Mouse (Mus musculus) midbrain, embryonic 13.5 days (tissue): ENCODE measurements around the gene Agap1. TPM values are rescaled to one million over a fixed set of nuclear protein-coding genes. Genes with fewer than 3 reads are reported as not detected.
A peak's percentile ranks its signal among the peaks of the same experiment; 100 is the strongest.

Experiments used
- ATAC-seq: fragments of 200-750 bp; cut with Nextera tagmentation; 2 replicates; pipeline ENCODE4 v1.8.0; 2017; ENCODE audit warnings: mild to moderate bottlenecking, moderate TSS enrichment, moderate library complexity
- H3K27ac ChIP-seq: fragments of 300-500 bp; sonication (generic); 2 replicates; pipeline ENCODE4 v1.5.1; 2015; ENCODE audit warnings: inconsistent platforms, mild to moderate bottlenecking, moderate library complexity
- H3K27me3 ChIP-seq: fragments of 300-500 bp; sonication (generic); 2 replicates; pipeline ENCODE4 v1.6.1; 2015; ENCODE audit warnings: mild to moderate bottlenecking, inconsistent platforms
- H3K36me3 ChIP-seq: fragments of 300-500 bp; sonication (generic); 2 replicates; pipeline ENCODE4 v1.6.1; 2015; ENCODE audit warnings: mild to moderate bottlenecking, inconsistent platforms
- H3K4me1 ChIP-seq: fragments of 300-500 bp; sonication (generic); replicated peaks from 2 replicates; pipeline ENCODE4 v1.6.1; 2015; ENCODE audit warnings: inconsistent platforms
- H3K4me2 ChIP-seq: fragments of 300-500 bp; sonication (generic); replicated peaks from 2 replicates; pipeline ENCODE4 v1.6.1; 2015; ENCODE audit warnings: moderate library complexity, mild to moderate bottlenecking, inconsistent platforms
- H3K4me3 ChIP-seq: fragments of 300-500 bp; sonication (generic); replicated peaks from 2 replicates; pipeline ENCODE4 v1.5.1; 2015; ENCODE audit warnings: mild to moderate bottlenecking, inconsistent platforms
- H3K9ac ChIP-seq: fragments of 300-500 bp; sonication (generic); replicated peaks from 2 replicates; pipeline ENCODE4 v1.6.1; 2015; ENCODE audit warnings: mild to moderate bottlenecking, inconsistent platforms
- H3K9me3 ChIP-seq: fragments of 300-500 bp; sonication (generic); 2 replicates; pipeline ENCODE4 v1.6.1; 2016; ENCODE audit warnings: mild to moderate bottlenecking, inconsistent platforms
- WGBS: fragments of 180-500 bp; shearing (Covaris S2); methylation state at CpG from one replicate; pipeline ENCODE4 v1.1.7; 2015; 5-methylcytosine and 5-hydroxymethylcytosine counted together
- polyA plus RNA-seq: library from polyadenylated mRNA; unstranded; fragments of >200 nt; fragmentation: Nextera tagmentation; extraction: Ambion mirVana; gene quantifications from 2 replicates; pipeline ENCODE4 v1.2.1, GENCODE M21; 2015

The Agap1 gene
- polyA plus RNA-seq, 1 experiment from 2014 or later: 50.2 TPM

- 33% methylated on average over 7 of the region's 7 CpGs for WGBS
- Histone ChIP-seq H3K36me3 (no peaks in the 10 kb centered on the region), H3K4me3 (peak overlapping the region; percentile 36), H3K4me1 (peaks cover 68% of the 10 kb centered on the region), H3K9me3 (no peaks in the 10 kb centered on the region), H3K4me2 (peak overlapping the region; percentile 57), H3K27me3 (no peaks in the 10 kb centered on the region), H3K9ac (peak overlapping the region; percentile 69), H3K27ac (peak overlapping the region; percentile 100)
- ATAC-seq: peak; percentile 10; the same call in 1 of the 2 replicates
These were observed 121.7 kb downstream of the Agap1 start for GRCm38 (mm10) chr1:89576174-89576890.

- no peaks in the 10 kb centered on the region for H3K36me3 ChIP-seq
- H3K4me1 ChIP-seq: peaks cover 75% of the 10 kb centered on the region
- WGBS: 3% methylated on average over 4 of the region's 4 CpGs
- no peaks in the 10 kb centered on the region for H3K9me3 ChIP-seq
- ATAC-seq: peak; percentile 77
- peak overlapping the region; percentile 69 for H3K9ac ChIP-seq
- H3K27ac ChIP-seq: peak overlapping the region; percentile 100
- peak overlapping the region; percentile 36 for H3K4me3 ChIP-seq
- H3K4me2 ChIP-seq: peak overlapping the region; percentile 57
- no peaks in the 10 kb centered on the region for H3K27me3 ChIP-seq
These were observed 122.4 kb downstream of the Agap1 start for GRCm38 (mm10) chr1:89576985-89577384.

DNA sequence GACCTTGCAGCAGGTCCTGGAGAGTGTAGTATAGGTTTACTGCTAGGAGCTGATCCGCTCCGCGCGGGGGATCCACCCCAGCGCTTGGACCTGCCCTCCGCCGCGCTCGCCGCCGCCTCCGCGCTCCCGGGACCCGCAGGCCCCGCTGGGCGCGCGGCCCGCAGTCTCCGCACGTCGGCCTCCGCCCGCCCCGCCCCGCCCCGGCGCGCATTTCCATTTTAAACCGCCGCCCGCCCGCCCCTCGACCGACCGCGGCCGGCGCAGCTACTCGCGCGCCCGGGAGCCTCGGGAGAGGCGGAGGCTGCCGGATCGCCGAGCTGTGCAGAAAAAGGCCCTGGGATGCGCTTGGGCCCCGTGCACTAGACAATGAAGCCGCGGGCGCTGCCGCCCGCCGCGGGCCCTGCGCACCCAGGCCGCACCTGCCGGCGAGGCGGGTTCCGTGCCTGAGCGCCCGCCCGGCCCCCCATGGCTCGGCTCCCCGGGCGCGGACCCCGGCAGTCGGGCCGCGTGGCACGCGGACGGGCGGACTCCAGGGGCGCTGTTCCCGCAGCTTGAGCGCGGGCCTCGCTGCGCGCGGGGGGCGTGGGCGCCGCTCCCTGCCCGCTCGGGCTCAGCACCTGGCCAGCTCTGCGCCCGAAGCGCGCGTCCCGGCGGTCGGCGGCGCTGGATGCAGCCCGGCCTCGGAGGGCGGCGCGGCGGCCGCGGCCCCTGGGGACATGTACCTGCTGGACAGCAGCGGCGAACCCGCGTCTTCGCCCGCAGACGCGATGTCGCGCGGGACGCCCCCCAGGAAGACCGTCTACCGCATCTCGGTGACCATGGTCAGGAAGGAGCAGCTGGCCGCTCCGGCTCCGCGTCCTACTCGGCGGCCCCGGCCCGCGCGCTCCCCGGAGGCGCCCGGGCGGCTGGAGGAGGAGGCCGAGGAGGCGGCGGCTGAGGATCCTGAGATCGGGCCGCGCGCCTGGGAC is 125.7 kb downstream of the Agap1 start:
- Histone ChIP-seq H3K36me3 (no peaks in the 10 kb centered on the region), H3K9me3 (no peaks in the 10 kb centered on the region), H3K4me1 (peaks cover 83% of the 10 kb centered on the region), H3K27me3 (no peaks in the 10 kb centered on the region), H3K9ac (peak overlapping the region; percentile 95), H3K4me2 (peak overlapping the region; percentile 97), H3K4me3 (peak overlapping the region; percentile 91), H3K27ac (peak overlapping the region; percentile 98)
- under 1% methylated on average over 117 of the region's 146 CpGs for WGBS
- peak; percentile 73 for ATAC-seq

GRCm38 (mm10) chr1:89580999-89581765 is 126.6 kb downstream of the Agap1 start:
- Histone ChIP-seq H3K36me3 (no peaks in the 10 kb centered on the region), H3K4me1 (peaks cover 83% of the 10 kb centered on the region), H3K27me3 (no peaks in the 10 kb centered on the region), H3K4me3 (peak overlapping the region; percentile 91), H3K9ac (peak overlapping the region; percentile 95), H3K9me3 (no peaks in the 10 kb centered on the region), H3K27ac (peak overlapping the region; percentile 98), H3K4me2 (peak overlapping the region; percentile 97)
- ATAC-seq: peak; percentile 49
- WGBS: under 1% methylated on average over 95 of the region's 95 CpGs

DNA sequence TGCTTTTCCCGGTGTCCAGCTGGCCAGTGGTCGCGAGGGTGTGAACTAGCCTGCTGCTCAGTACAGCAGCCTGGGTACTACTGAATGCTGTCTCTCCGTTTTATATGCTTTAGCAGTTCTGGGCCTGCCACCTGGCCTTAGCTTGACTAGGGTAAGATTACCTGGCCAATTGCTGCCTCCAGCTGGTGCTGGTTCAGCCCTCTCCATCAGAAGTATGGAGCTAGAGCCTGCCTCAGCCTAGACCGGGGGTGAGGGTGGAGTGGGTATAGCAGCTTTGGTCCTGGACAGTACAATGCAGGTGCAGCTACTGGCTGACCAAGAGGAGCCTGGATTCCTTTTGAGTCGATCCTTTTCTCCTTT is 127.1 kb downstream of the Agap1 start:
- peak overlapping the region; percentile 98; the same call in 1 of the 2 replicates for H3K27ac ChIP-seq
- no peaks in the 10 kb centered on the region for H3K9me3 ChIP-seq
- 7% methylated on average over 6 of the region's 6 CpGs for WGBS
- H3K27me3 ChIP-seq: no peaks in the 10 kb centered on the region
- H3K4me1 ChIP-seq: peaks cover 83% of the 10 kb centered on the region
- no peaks in the 10 kb centered on the region for H3K36me3 ChIP-seq
- ATAC-seq: peak; percentile 5
- H3K9ac ChIP-seq: peak overlapping the region; percentile 95
- peak overlapping the region; percentile 91 for H3K4me3 ChIP-seq
- peak overlapping the region; percentile 97 for H3K4me2 ChIP-seq

DNA sequence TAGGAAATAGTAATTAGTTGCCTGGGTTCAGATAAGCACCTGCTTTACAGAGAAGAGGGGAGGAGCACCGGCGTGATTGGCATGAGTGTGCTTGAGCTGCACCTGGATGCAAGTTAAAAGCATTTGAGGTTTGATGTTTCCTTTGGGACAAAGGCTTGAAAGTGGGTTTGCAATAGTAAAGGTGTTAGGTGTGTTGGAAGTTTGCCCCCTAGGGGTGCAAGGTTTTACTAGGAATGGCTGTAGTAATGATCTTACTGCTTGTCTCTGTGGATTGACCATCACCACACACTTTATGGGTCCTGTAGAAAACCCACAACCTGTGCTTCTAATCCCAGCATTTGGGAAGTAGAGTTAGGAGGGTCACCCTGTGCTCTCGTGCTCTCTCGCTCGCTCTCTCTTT is 128.8 kb downstream of the Agap1 start:
- Histone ChIP-seq H3K4me2 (peak overlapping the region; percentile 97), H3K36me3 (0 out of 2 replicates have a peak, but pooled peaks cover 4% of the 10 kb centered on the region), H3K27ac (no peak overlapping the region), H3K4me1 (peaks cover 83% of the 10 kb centered on the region), H3K9ac (peak overlapping the region; percentile 95), H3K4me3 (peak overlapping the region; percentile 91), H3K27me3 (no peaks in the 10 kb centered on the region), H3K9me3 (no peaks in the 10 kb centered on the region)
- 83% methylated on average over 5 of the region's 5 CpGs for whole genome bisulfite sequencing
- ATAC-seq: no peak

- H3K4me2 ChIP-seq: 0 out of 2 replicates have a peak overlapping the region, but pooled peaks have one; percentile 9
- peaks cover 62% of the 10 kb centered on the region for H3K4me1 ChIP-seq
- H3K27ac ChIP-seq: no peak overlapping the region
- no peak overlapping the region for H3K4me3 ChIP-seq
- H3K9me3 ChIP-seq: no peaks in the 10 kb centered on the region
- no peaks in the 10 kb centered on the region for H3K27me3 ChIP-seq
- ATAC-seq: no peak
- H3K36me3 ChIP-seq: peaks cover 20% of the 10 kb centered on the region
- H3K9ac ChIP-seq: 0 out of 2 replicates have a peak overlapping the region, but pooled peaks have one; percentile 0
- 44% methylated on average over 14 of the region's 14 CpGs for WGBS
These were observed 132.5 kb downstream of the Agap1 start for GRCm38 (mm10) chr1:89586991-89587683.

GRCm38 (mm10) chr1:89588154-89588553 is 133.5 kb downstream of the Agap1 start:
- Histone ChIP-seq H3K4me2 (no peak overlapping the region), H3K4me1 (peaks cover 52% of the 10 kb centered on the region), H3K4me3 (no peak overlapping the region), H3K9ac (no peak overlapping the region), H3K27ac (no peak overlapping the region), H3K27me3 (no peaks in the 10 kb centered on the region), H3K9me3 (no peaks in the 10 kb centered on the region), H3K36me3 (peaks cover 27% of the 10 kb centered on the region)
- WGBS: 22% methylated on average over 4 of the region's 4 CpGs
- no peak for ATAC-seq

- no peak overlapping the region for H3K27ac ChIP-seq
These were observed 136.4 kb downstream of the Agap1 start for GRCm38 (mm10) chr1:89590994-89591393.

DNA sequence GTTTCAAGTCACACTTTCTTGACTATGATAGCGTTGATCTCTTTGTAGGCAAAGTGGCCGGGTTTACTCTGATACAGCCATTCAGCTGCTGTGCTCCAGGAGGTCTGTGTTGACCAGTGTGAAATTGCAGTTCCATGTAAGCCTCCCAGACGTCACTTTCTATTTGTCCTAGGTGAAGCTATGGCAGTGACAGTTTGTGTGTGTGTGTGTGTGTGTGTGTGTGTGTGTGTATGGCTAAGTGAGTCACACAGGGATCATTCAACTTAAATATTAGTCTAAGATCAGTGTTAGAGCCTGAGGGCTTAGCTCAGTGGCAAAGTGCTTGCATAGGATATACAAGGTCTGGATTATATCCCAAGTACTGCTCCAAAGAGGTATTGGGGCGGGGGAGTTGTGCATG is 138.6 kb downstream of the Agap1 start:
- Histone ChIP-seq H3K27ac (no peak overlapping the region), H3K9me3 (no peaks in the 10 kb centered on the region), H3K4me3 (no peak overlapping the region), H3K27me3 (no peaks in the 10 kb centered on the region), H3K4me2 (no peak overlapping the region), H3K9ac (no peak overlapping the region), H3K4me1 (peaks cover 32% of the 10 kb centered on the region), H3K36me3 (peaks cover 26% of the 10 kb centered on the region)
- 75% methylated on average over 4 of the region's 4 CpGs for WGBS
- no peak for ATAC-seq

More at GRCm38 (mm10) chr1:89590994-89591393, 136.4 kb downstream of the Agap1 start:
- ATAC-seq: no peak
- peaks cover 30% of the 10 kb centered on the region for H3K36me3 ChIP-seq
- no peaks in the 10 kb centered on the region for H3K27me3 ChIP-seq
- H3K4me3 ChIP-seq: no peak overlapping the region
- H3K4me2 ChIP-seq: no peak overlapping the region
- peaks cover 36% of the 10 kb centered on the region for H3K4me1 ChIP-seq
- WGBS: 96% methylated on average over 7 of the region's 7 CpGs
- no peaks in the 10 kb centered on the region for H3K9me3 ChIP-seq
- H3K9ac ChIP-seq: no peak overlapping the region

DNA sequence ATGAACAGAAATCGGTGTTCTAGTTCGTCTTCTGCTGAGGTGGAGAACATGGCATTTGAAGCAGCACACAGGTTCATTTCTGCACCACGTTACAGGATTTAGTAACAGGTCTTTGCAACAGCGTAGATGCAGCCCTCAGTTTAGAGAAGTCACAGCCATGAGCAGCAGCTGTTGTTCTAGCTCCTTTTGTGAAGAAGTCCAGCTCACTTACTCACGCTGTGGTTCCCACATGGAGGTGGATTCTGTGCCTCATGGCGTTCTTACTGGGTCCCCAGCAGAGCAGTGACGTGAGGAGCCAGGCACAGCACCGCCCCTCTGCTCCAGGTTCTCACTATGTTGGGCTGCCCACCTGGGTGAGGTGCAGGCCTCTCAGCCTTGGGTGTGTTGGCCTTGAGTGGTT is 140.4 kb downstream of the Agap1 start:
- no peak overlapping the region for H3K9ac ChIP-seq
- peaks cover 26% of the 10 kb centered on the region for H3K36me3 ChIP-seq
- 89% methylated on average over 8 of the region's 8 CpGs for WGBS
- no peak for ATAC-seq
- H3K27me3 ChIP-seq: no peaks in the 10 kb centered on the region
- H3K4me3 ChIP-seq: no peak overlapping the region
- no peak overlapping the region for H3K27ac ChIP-seq
- H3K4me1 ChIP-seq: peaks cover 48% of the 10 kb centered on the region
- H3K4me2 ChIP-seq: no peak overlapping the region
- no peaks in the 10 kb centered on the region for H3K9me3 ChIP-seq
